Mouse (Mus musculus) C2C12 (cell line): ENCODE results near the gene Spon1.

Experiments
- CTCF ChIP-seq: IDR thresholded peaks from one replicate; pipeline ENCODE4 v1.5.1; 2011; ENCODE audit not compliant: control insufficient read depth, insufficient read depth, insufficient read length
- MAX ChIP-seq: IDR thresholded peaks from one replicate; pipeline ENCODE4 v1.6.1; 2011; ENCODE audit warnings: mild to moderate bottlenecking, control low read depth
- MYOD1 ChIP-seq: IDR thresholded peaks from one replicate; pipeline ENCODE4 v1.6.1; 2011; ENCODE audit warnings: low read depth; ENCODE audit not compliant: control insufficient read depth, insufficient read length
- MYOG ChIP-seq: IDR thresholded peaks from one replicate; pipeline ENCODE4 v1.6.1; 2011; ENCODE audit not compliant: control insufficient read depth, insufficient read length; ENCODE audit errors: extremely low read depth
- USF1 ChIP-seq: IDR thresholded peaks from one replicate; pipeline ENCODE4 v1.6.1; 2011; ENCODE audit warnings: low read depth, mild to moderate bottlenecking, control low read depth, moderate library complexity

DNA sequence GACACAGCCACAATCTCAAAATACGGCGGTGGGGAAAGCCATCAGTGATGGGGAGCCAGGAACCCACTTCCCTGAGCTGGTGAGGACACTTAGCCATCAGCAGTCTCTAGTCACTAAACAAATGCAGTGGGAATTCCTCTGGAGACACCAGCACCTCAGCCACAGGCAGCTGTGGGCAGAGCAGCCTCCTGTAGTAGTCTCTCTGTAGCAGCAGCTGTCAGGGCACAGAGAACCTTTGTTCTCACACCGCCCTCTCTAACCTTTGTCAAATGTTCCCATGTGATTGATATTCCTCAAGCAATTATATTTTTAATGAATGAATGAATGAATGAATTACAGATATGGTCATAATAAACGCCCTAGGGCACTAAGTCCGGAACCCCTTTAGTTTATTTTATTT is 305.6 kb downstream of the Spon1 start:
- TF ChIP-seq CTCF, result no peak
- no peak for TF ChIP-seq USF1
- TF ChIP-seq MYOG, result no peak
- peak; percentile 10 for TF ChIP-seq MYOD1
- TF ChIP-seq MAX, result no peak
